Mouse (Mus musculus) stomach, postnatal 0 days (tissue): ENCODE data around the gene Dlg2. TPM values are rescaled to one million over a fixed set of nuclear protein-coding genes. Genes with fewer than 3 reads are reported as not detected.
A peak's percentile ranks its signal among the peaks of the same experiment; 100 is the strongest.
"Not testable (repeated sequence)": the region's sequence is repeated elsewhere in the genome, so short reads cannot be mapped to it uniquely, and the experiment has no call there.

ENCODE experiments used
- ATAC-seq: fragments of 200-750 bp; cut with Nextera tagmentation; 2 replicates; pipeline ENCODE4 v1.8.0; 2017; ENCODE audit not compliant: low FRiP score, low TSS enrichment
- DNase-seq: peaks from one replicate; pipeline ENCODE4 v3.0.0-alpha.2; 2016; ENCODE audit warnings: low spot score
- H3K27ac ChIP-seq: fragments of 300-500 bp; sonication (generic); replicated peaks from 2 replicates; pipeline ENCODE4 v1.5.1; 2014; ENCODE audit warnings: mild to moderate bottlenecking, control low read depth
- H3K27me3 ChIP-seq: fragments of 300-500 bp; sonication (generic); 2 replicates; pipeline ENCODE4 v1.6.1; 2014; ENCODE audit warnings: low read length; ENCODE audit not compliant: control insufficient read depth, insufficient read depth
- H3K36me3 ChIP-seq: fragments of 300-500 bp; sonication (generic); 2 replicates; pipeline ENCODE4 v1.6.1; 2014; ENCODE audit warnings: low read length, mixed read lengths; ENCODE audit not compliant: control insufficient read depth, insufficient read depth
- H3K4me1 ChIP-seq: fragments of 300-500 bp; sonication (generic); replicated peaks from 2 replicates; pipeline ENCODE4 v1.6.1; 2014; ENCODE audit warnings: antibody characterized with exemption; ENCODE audit not compliant: control insufficient read depth, insufficient read depth
- H3K4me2 ChIP-seq: fragments of 300-500 bp; sonication (generic); replicated peaks from 2 replicates; pipeline ENCODE4 v1.6.1; 2014; ENCODE audit warnings: low read depth, mild to moderate bottlenecking, control low read depth, moderate library complexity
- H3K4me3 ChIP-seq: fragments of 300-500 bp; sonication (generic); 2 replicates; pipeline ENCODE4 v1.5.1; 2014; ENCODE audit warnings: low read depth, low read length, control low read depth
- H3K9ac ChIP-seq: fragments of 300-500 bp; sonication (generic); 2 replicates; pipeline ENCODE4 v1.6.1; 2014; ENCODE audit warnings: mild to moderate bottlenecking, low read length, control low read depth, mixed read lengths
- H3K9me3 ChIP-seq: fragments of 300-500 bp; sonication (generic); 2 replicates; pipeline ENCODE4 v1.6.1; 2016; ENCODE audit warnings: low read length; ENCODE audit not compliant: control insufficient read depth
- CTCF ChIP-seq: IDR thresholded peaks from 2 replicates; pipeline ENCODE4 v1.5.1; 2016; ENCODE audit warnings: antibody characterized with exemption, low read depth, mild to moderate bottlenecking, moderate library complexity
- EP300 ChIP-seq: optimal IDR thresholded peaks from 2 replicates; pipeline ENCODE3; 2016; ENCODE audit warnings: antibody characterized with exemption
- WGBS: fragments of 180-500 bp; shearing (Covaris S2); extraction: QIAGEN DNeasy Blood & Tissue Kit; methylation state at CpG from one replicate; pipeline ENCODE4 v1.1.7; 2014; 5-methylcytosine and 5-hydroxymethylcytosine counted together
- polyA plus RNA-seq: library from polyadenylated mRNA; unstranded; fragments of >200 nt; fragmentation: Nextera tagmentation; extraction: Ambion mirVana; gene quantifications from 2 replicates; pipeline ENCODE4 v1.2.1, GENCODE M21; 2015

Dlg2 gene
- polyA plus RNA-seq, 1 experiment from 2014 or later = 12.8 TPM

- Histone ChIP-seq H3K36me3 (no peaks in the 10 kb centered on the region), H3K27me3 (no peaks in the 10 kb centered on the region), H3K9me3 (no peaks in the 10 kb centered on the region), H3K9ac (no peak overlapping the region), H3K27ac (no peak overlapping the region), H3K4me2 (no peak overlapping the region), H3K4me1 (no peaks in the 10 kb centered on the region), H3K4me3 (no peak overlapping the region)
- TF ChIP-seq EP300 (no peak), CTCF (no peak)
- DNase-seq (no peak), ATAC-seq (no peak)
- 73% methylated on average over 3 of the region's 3 CpGs for WGBS
Measured at GRCm38 (mm10) chr7:90825640-90826039, 349.2 kb downstream of the Dlg2 start.

GRCm38 (mm10) chr7:90841276-90841675, 364.8 kb downstream of the Dlg2 start:
- H3K9me3 ChIP-seq = no peaks in the 10 kb centered on the region
- no peak overlapping the region for H3K4me2 ChIP-seq
- no peak overlapping the region for H3K9ac ChIP-seq
- no peaks in the 10 kb centered on the region for H3K4me1 ChIP-seq
- ATAC-seq (no peak), DNase-seq (no peak)
- no peaks in the 10 kb centered on the region for H3K27me3 ChIP-seq
- 64% methylated on average over 4 of the region's 4 CpGs for WGBS
- H3K27ac ChIP-seq = no peak overlapping the region
- H3K4me3 ChIP-seq = no peak overlapping the region
- no peak for TF ChIP-seq CTCF
- TF ChIP-seq EP300 = no peak
- H3K36me3 ChIP-seq = no peaks in the 10 kb centered on the region

DNA sequence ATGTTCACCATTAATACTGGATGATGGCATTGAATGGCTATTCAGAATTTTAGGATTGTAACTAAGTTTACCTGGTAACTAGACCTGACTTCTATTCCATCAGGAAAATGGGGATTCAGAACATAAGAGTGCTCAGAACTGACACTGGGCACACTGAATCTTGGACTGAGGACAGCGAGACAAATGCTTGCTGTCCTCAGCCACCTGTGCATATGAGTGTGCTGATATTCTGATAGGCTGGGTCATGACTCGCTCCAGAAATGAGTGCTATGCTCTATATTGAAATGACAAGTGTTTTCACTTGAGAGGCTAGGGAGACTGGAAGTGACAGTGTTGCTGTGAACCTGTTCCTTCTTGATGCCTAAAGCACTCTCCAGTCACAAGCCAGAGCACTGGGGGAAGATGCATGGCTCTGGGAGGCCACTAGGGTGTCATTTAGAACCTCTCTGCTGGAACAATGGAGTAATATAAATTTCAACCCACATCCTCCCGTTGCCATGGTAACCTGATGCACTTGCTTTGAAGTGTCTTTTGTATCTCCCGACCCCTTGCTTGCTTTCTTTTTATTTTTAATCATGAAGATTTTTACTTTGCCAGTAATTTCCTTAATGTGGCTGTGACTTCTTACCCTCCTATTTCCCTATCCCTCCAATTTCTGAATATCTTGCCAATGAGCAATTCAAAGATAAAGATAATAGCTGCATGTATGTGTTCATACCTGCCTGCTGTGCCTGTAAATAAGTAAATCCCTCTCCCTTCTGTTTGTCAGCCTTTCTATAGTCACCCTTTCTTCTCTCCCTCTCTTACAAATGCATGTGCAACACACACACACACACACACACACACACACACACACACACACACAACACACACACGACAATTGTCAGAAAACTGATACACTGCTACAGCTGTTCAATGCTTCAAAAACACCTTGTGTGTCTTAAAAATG, 367.1 kb downstream of the Dlg2 start:
- Histone ChIP-seq H3K27ac (no peak overlapping the region), H3K4me3 (no peak overlapping the region), H3K36me3 (no peaks in the 10 kb centered on the region), H3K9me3 (no peaks in the 10 kb centered on the region), H3K27me3 (no peaks in the 10 kb centered on the region), H3K9ac (no peak overlapping the region), H3K4me2 (no peak overlapping the region), H3K4me1 (no peaks in the 10 kb centered on the region)
- TF ChIP-seq EP300 (no peak), CTCF (no peak)
- ATAC-seq = no peak
- DNase-seq = no peak
- 62% methylated on average over 5 of the region's 5 CpGs for WGBS

DNA sequence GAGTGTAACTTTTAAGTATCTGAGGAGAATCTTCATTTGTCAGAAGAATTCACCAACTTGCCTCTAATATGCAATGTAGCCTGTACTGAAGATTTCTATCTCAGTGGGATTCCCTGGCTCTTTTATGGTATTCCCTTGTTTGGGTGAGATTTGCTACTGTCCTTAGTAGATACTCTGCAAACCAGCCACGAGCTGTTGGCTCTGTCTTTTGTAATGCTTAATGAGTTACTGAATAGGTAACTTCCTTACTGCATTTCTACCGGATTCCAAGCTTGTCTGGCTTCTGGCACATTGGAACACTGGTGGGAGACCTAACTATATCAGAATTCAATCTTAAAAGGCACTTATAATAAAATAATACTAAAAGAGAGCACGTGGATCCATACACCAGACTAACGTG, 400.3 kb downstream of the Dlg2 start:
- H3K27me3 ChIP-seq, H3K4me1 ChIP-seq, H3K27ac ChIP-seq, H3K36me3 ChIP-seq, H3K9me3 ChIP-seq, DNase-seq, H3K4me3 ChIP-seq, H3K4me2 ChIP-seq, H3K9ac ChIP-seq, ATAC-seq: not testable (repeated sequence)
- 61% methylated on average over 4 of the region's 4 CpGs for WGBS

GRCm38 (mm10) chr7:90882740-90883139, 406.3 kb downstream of the Dlg2 start:
- TF ChIP-seq CTCF = no peak
- TF ChIP-seq EP300 = no peak
- Histone ChIP-seq H3K9me3 (no peaks in the 10 kb centered on the region), H3K27me3 (no peaks in the 10 kb centered on the region), H3K4me2 (no peak overlapping the region), H3K36me3 (no peaks in the 10 kb centered on the region), H3K4me1 (no peaks in the 10 kb centered on the region), H3K27ac (no peak overlapping the region), H3K9ac (no peak overlapping the region), H3K4me3 (no peak overlapping the region)
- WGBS = 35% methylated on average over 3 of the region's 3 CpGs
- ATAC-seq (no peak), DNase-seq (no peak)

DNA sequence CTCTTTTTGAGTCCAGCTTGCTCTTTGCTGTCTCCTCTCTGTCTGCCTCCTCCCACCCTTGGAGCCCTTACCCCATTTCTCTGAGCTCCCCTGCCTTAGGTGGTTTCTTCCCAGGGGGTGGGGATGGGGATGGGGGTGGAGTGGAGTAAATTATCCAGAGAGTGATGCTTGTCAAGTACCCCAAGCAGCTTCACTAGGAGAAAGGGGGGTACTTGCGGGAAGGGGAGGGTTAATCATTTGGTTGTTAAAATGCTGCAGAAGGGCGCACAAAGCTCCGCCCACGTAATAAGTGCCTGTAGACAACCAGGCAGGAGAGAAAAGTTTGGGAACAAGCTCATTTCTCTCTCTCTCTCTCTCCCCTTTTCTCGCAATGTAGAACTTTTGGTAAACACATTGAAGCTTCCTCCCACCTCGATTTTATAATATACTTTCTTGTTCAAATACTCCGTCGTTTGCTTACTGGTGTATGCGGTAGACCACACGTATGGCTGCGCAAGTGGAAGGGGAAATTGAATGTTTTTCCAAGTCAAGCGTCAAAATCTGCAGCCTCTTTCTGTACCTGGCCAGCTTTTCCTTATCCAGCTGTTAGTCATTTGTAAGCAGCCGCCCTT, 410.0 kb downstream of the Dlg2 start:
- Histone ChIP-seq H3K36me3 (no peaks in the 10 kb centered on the region), H3K27ac (no peak overlapping the region), H3K4me2 (peak overlapping the region; percentile 33), H3K4me3 (peak overlapping the region; percentile 8; the same call in 1 of the 2 replicates), H3K9me3 (no peaks in the 10 kb centered on the region), H3K9ac (no peak overlapping the region), H3K4me1 (no peaks in the 10 kb centered on the region), H3K27me3 (no peaks in the 10 kb centered on the region)
- TF ChIP-seq EP300 = no peak
- TF ChIP-seq CTCF = no peak
- 0% methylated on average over 13 of the region's 13 CpGs for WGBS
- no peak for ATAC-seq
- DNase-seq = no peak
